Mouse (Mus musculus): ENCODE data around the gene Fgf4.

DNA sequence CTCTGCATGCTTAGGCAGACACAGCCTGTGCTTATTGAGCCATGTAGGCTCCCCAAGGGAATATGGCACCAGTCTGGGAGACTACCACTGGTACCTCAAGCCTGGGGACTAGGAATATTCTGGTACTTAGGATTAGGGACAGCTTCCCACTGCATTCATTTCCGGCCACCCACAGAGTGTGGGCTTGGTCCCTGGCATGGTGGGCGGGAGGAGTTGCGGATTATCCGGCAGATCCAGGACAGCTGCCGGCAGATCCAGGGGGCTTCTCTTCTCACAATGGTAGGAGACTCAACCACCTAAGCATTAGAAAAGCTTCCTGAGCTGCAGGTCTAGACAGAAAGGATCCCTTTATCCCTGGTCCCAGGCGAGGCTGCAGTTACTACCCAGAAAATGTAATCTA lies 51.3 kb downstream of the Fgf4 start:
- TF ChIP-seq CTCF (IDR thresholded peaks at IDR 0.05; ENCODE audit: borderline replicate concordance, insufficient read depth, low read length) = no peak
- no peak for TF ChIP-seq POLR2A (IDR thresholded peaks at IDR 0.05; ENCODE audit: low read depth, low read length)
